Mouse (Mus musculus): ENCODE data around the gene Cyb5d1.

- no peak for TF ChIP-seq POLR2A (IDR thresholded peaks at IDR 0.05; ENCODE audit: control insufficient read depth, low read depth, low read length)
- no peak for TF ChIP-seq CTCF (IDR thresholded peaks at IDR 0.05; ENCODE audit: control insufficient read depth, insufficient read depth, insufficient replicate concordance, low read depth, low read length)
These were observed 33.4 kb downstream of the Cyb5d1 start for GRCm38 (mm10) chr11:69362021-69362420.

All from testis, adult 2 months (tissue).